Mouse (Mus musculus): Measurements from ENCODE around the gene Ank2. TPM values are rescaled to one million over a fixed set of nuclear protein-coding genes. Genes with fewer than 3 reads are reported as not detected.

Ank2 gene
- polyA plus RNA-seq, 1 experiment = 4.6 TPM

GRCm38 (mm10) chr3:127282277-127282676 lies 216.9 kb downstream of the Ank2 start:
- H3K27ac ChIP-seq (ENCODE audit: control insufficient read depth, insufficient read depth, low read length) = no peak overlapping the region
- H3K36me3 ChIP-seq (ENCODE audit: control insufficient read depth, insufficient read depth, low read length) = no peaks in the 10 kb centered on the region
- TF ChIP-seq CTCF (IDR thresholded peaks at IDR 0.05; ENCODE audit: borderline replicate concordance, control insufficient read depth, extremely low read depth, insufficient read depth, low read length, poor library complexity) (no peak), POLR2A (IDR thresholded peaks at IDR 0.05; ENCODE audit: control insufficient read depth, extremely low read depth, insufficient read depth, low read length, poor library complexity) (no peak)
- 88% methylated on average over 5 of the region's 5 CpGs for WGBS
- H3K4me3 ChIP-seq (ENCODE audit: control insufficient read depth, insufficient read depth, low read length) = no peak overlapping the region
- H3K4me1 ChIP-seq (replicated peaks; ENCODE audit: control insufficient read depth, insufficient read depth, low read length) = no peaks in the 10 kb centered on the region
- H3K27me3 ChIP-seq (ENCODE audit: control insufficient read depth, insufficient read depth, low read length) = no peaks in the 10 kb centered on the region
- no peak for DNase-seq

- Histone ChIP-seq H3K27me3 (ENCODE audit: control insufficient read depth, insufficient read depth, low read length) (no peaks in the 10 kb centered on the region), H3K4me3 (ENCODE audit: control insufficient read depth, insufficient read depth, low read length) (no peak overlapping the region), H3K36me3 (ENCODE audit: control insufficient read depth, insufficient read depth, low read length) (no peaks in the 10 kb centered on the region), H3K4me1 (replicated peaks; ENCODE audit: control insufficient read depth, insufficient read depth, low read length) (no peaks in the 10 kb centered on the region), H3K27ac (ENCODE audit: control insufficient read depth, insufficient read depth, low read length) (no peak overlapping the region)
- no peak for DNase-seq
- TF ChIP-seq POLR2A (IDR thresholded peaks at IDR 0.05; ENCODE audit: control insufficient read depth, extremely low read depth, insufficient read depth, low read length, poor library complexity) = no peak
- TF ChIP-seq CTCF (IDR thresholded peaks at IDR 0.05; ENCODE audit: borderline replicate concordance, control insufficient read depth, extremely low read depth, insufficient read depth, low read length, poor library complexity) = no peak
- WGBS = 97% methylated on average over 3 of the region's 3 CpGs
These were observed 217.8 kb downstream of the Ank2 start for GRCm38 (mm10) chr3:127281390-127281789.

DNA sequence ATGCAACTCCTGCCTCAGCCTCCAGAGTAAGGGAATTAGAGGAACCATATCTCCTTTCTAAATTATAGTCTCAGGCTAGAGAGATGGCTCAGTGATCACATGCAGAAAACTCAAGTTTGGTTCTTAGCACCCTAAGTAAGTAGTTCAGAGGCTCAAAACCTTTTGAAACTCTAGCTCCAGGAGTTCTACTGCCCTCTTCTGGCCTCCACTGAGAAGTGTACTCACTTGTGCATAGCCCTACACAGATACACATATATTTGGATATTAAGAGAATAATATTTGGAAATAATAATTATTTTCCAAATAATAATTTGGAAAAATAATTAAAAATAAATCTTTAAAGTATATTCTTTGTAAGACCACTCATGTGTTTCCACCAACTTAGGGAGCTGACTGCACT lies 218.8 kb downstream of the Ank2 start:
- H3K27ac ChIP-seq (ENCODE audit: control insufficient read depth, insufficient read depth, low read length) = no peak overlapping the region
- TF ChIP-seq POLR2A (IDR thresholded peaks at IDR 0.05; ENCODE audit: control insufficient read depth, extremely low read depth, insufficient read depth, low read length, poor library complexity) = no peak
- no peak for TF ChIP-seq CTCF (IDR thresholded peaks at IDR 0.05; ENCODE audit: borderline replicate concordance, control insufficient read depth, extremely low read depth, insufficient read depth, low read length, poor library complexity)
- no peaks in the 10 kb centered on the region for H3K27me3 ChIP-seq (ENCODE audit: control insufficient read depth, insufficient read depth, low read length)

GRCm38 (mm10) chr3:127275953-127276352 lies 223.2 kb downstream of the Ank2 start:
- no peak overlapping the region for H3K27ac ChIP-seq (ENCODE audit: control insufficient read depth, insufficient read depth, low read length)
- 91% methylated on average over 6 of the region's 6 CpGs for WGBS
- TF ChIP-seq CTCF (IDR thresholded peaks at IDR 0.05; ENCODE audit: borderline replicate concordance, control insufficient read depth, extremely low read depth, insufficient read depth, low read length, poor library complexity) (no peak), POLR2A (IDR thresholded peaks at IDR 0.05; ENCODE audit: control insufficient read depth, extremely low read depth, insufficient read depth, low read length, poor library complexity) (no peak)
- H3K4me3 ChIP-seq (ENCODE audit: control insufficient read depth, insufficient read depth, low read length) = no peak overlapping the region
- DNase-seq = no peak
- H3K4me1 ChIP-seq (replicated peaks; ENCODE audit: control insufficient read depth, insufficient read depth, low read length) = no peaks in the 10 kb centered on the region
- H3K36me3 ChIP-seq (ENCODE audit: control insufficient read depth, insufficient read depth, low read length) = no peaks in the 10 kb centered on the region
- H3K27me3 ChIP-seq (ENCODE audit: control insufficient read depth, insufficient read depth, low read length) = no peaks in the 10 kb centered on the region

More for the DNA sequence above, 218.8 kb downstream of the Ank2 start:
- no peak for DNase-seq
- H3K36me3 ChIP-seq (ENCODE audit: control insufficient read depth, insufficient read depth, low read length) = no peaks in the 10 kb centered on the region
- no peak overlapping the region for H3K4me3 ChIP-seq (ENCODE audit: control insufficient read depth, insufficient read depth, low read length)
- no peaks in the 10 kb centered on the region for H3K4me1 ChIP-seq (replicated peaks; ENCODE audit: control insufficient read depth, insufficient read depth, low read length)

GRCm38 (mm10) chr3:127272801-127273200 lies 226.3 kb downstream of the Ank2 start:
- H3K27me3 ChIP-seq (ENCODE audit: control insufficient read depth, insufficient read depth, low read length) = no peaks in the 10 kb centered on the region
- no peak for DNase-seq
- no peak overlapping the region for H3K27ac ChIP-seq (ENCODE audit: control insufficient read depth, insufficient read depth, low read length)
- H3K4me3 ChIP-seq (ENCODE audit: control insufficient read depth, insufficient read depth, low read length) = no peak overlapping the region
- no peak for TF ChIP-seq POLR2A (IDR thresholded peaks at IDR 0.05; ENCODE audit: control insufficient read depth, extremely low read depth, insufficient read depth, low read length, poor library complexity)
- no peak for TF ChIP-seq CTCF (IDR thresholded peaks at IDR 0.05; ENCODE audit: borderline replicate concordance, control insufficient read depth, extremely low read depth, insufficient read depth, low read length, poor library complexity)
- no peaks in the 10 kb centered on the region for H3K4me1 ChIP-seq (replicated peaks; ENCODE audit: control insufficient read depth, insufficient read depth, low read length)
- 96% methylated on average over 12 of the region's 12 CpGs for WGBS
- H3K36me3 ChIP-seq (ENCODE audit: control insufficient read depth, insufficient read depth, low read length) = no peaks in the 10 kb centered on the region

- TF ChIP-seq CTCF (IDR thresholded peaks at IDR 0.05; ENCODE audit: borderline replicate concordance, control insufficient read depth, extremely low read depth, insufficient read depth, low read length, poor library complexity) (no peak), POLR2A (IDR thresholded peaks at IDR 0.05; ENCODE audit: control insufficient read depth, extremely low read depth, insufficient read depth, low read length, poor library complexity) (no peak)
- no peaks in the 10 kb centered on the region for H3K27me3 ChIP-seq (ENCODE audit: control insufficient read depth, insufficient read depth, low read length)
- no peaks in the 10 kb centered on the region for H3K36me3 ChIP-seq (ENCODE audit: control insufficient read depth, insufficient read depth, low read length)
- 92% methylated on average over 14 of the region's 14 CpGs for WGBS
- no peak for DNase-seq
- H3K4me1 ChIP-seq (replicated peaks; ENCODE audit: control insufficient read depth, insufficient read depth, low read length) = no peaks in the 10 kb centered on the region
- H3K27ac ChIP-seq (ENCODE audit: control insufficient read depth, insufficient read depth, low read length) = no peak overlapping the region
- H3K4me3 ChIP-seq (ENCODE audit: control insufficient read depth, insufficient read depth, low read length) = no peak overlapping the region
These were observed 229.5 kb downstream of the Ank2 start for GRCm38 (mm10) chr3:127269616-127270015.

- Histone ChIP-seq H3K36me3 (ENCODE audit: control insufficient read depth, insufficient read depth, low read length) (no peaks in the 10 kb centered on the region), H3K4me3 (ENCODE audit: control insufficient read depth, insufficient read depth, low read length) (no peak overlapping the region), H3K27me3 (ENCODE audit: control insufficient read depth, insufficient read depth, low read length) (no peaks in the 10 kb centered on the region), H3K27ac (ENCODE audit: control insufficient read depth, insufficient read depth, low read length) (no peak overlapping the region), H3K4me1 (replicated peaks; ENCODE audit: control insufficient read depth, insufficient read depth, low read length) (no peaks in the 10 kb centered on the region)
- no peak for TF ChIP-seq CTCF (IDR thresholded peaks at IDR 0.05; ENCODE audit: borderline replicate concordance, control insufficient read depth, extremely low read depth, insufficient read depth, low read length, poor library complexity)
- TF ChIP-seq POLR2A (IDR thresholded peaks at IDR 0.05; ENCODE audit: control insufficient read depth, extremely low read depth, insufficient read depth, low read length, poor library complexity) = no peak
- WGBS = 84% methylated on average over 6 of the region's 6 CpGs
- DNase-seq = no peak
These were observed 231.3 kb downstream of the Ank2 start for GRCm38 (mm10) chr3:127267846-127268245.

Data from thymus, adult 2 months (tissue).